Mouse (Mus musculus) heart, embryonic 10.5 days (tissue): ENCODE results near the gene Hist1h4d. TPM values are rescaled to one million over a fixed set of nuclear protein-coding genes. Genes with fewer than 3 reads are reported as not detected.
"Not testable (repeated sequence)": the region's sequence is repeated elsewhere in the genome, so short reads cannot be mapped to it uniquely, and the experiment has no call there.

Experiments used
- DNase-seq: peaks from one replicate; pipeline ENCODE4 v3.0.0-alpha.2; 2017; ENCODE audit warnings: low spot score
- H3K27ac ChIP-seq: fragments of 300-500 bp; sonication (generic); 2 replicates; pipeline ENCODE4 v1.5.1; 2016; ENCODE audit warnings: mild to moderate bottlenecking
- H3K27me3 ChIP-seq: fragments of 300-500 bp; sonication (generic); 2 replicates; pipeline ENCODE4 v1.6.1; 2016; ENCODE audit warnings: mild to moderate bottlenecking; ENCODE audit not compliant: poor library complexity, insufficient read depth, severe bottlenecking
- H3K36me3 ChIP-seq: fragments of 300-500 bp; sonication (generic); 2 replicates; pipeline ENCODE4 v1.6.1; 2016; ENCODE audit warnings: mild to moderate bottlenecking, moderate library complexity
- H3K4me1 ChIP-seq: fragments of 300-500 bp; sonication (generic); 2 replicates; pipeline ENCODE4 v1.6.1; 2016; ENCODE audit warnings: mild to moderate bottlenecking
- H3K4me3 ChIP-seq: fragments of 300-500 bp; sonication (generic); 2 replicates; pipeline ENCODE4 v1.5.1; 2016; ENCODE audit warnings: mild to moderate bottlenecking, moderate library complexity
- H3K9me3 ChIP-seq: fragments of 300-500 bp; sonication (generic); 2 replicates; pipeline ENCODE4 v1.6.1; 2016; ENCODE audit warnings: mild to moderate bottlenecking, moderate library complexity
- WGBS: fragments of 180-500 bp; shearing (Covaris S2); methylation state at CpG from one replicate; pipeline ENCODE4 v1.1.7; 2016; 5-methylcytosine and 5-hydroxymethylcytosine counted together
- polyA plus RNA-seq: library from polyadenylated mRNA; unstranded; fragments of >200 nt; fragmentation: Nextera tagmentation; extraction: Ambion mirVana; gene quantifications from 2 replicates; pipeline ENCODE4 v1.2.1, GENCODE M21; 2016

The Hist1h4d gene
- polyA plus RNA-seq, 1 experiment from 2014 or later: 60.3 TPM

DNA sequence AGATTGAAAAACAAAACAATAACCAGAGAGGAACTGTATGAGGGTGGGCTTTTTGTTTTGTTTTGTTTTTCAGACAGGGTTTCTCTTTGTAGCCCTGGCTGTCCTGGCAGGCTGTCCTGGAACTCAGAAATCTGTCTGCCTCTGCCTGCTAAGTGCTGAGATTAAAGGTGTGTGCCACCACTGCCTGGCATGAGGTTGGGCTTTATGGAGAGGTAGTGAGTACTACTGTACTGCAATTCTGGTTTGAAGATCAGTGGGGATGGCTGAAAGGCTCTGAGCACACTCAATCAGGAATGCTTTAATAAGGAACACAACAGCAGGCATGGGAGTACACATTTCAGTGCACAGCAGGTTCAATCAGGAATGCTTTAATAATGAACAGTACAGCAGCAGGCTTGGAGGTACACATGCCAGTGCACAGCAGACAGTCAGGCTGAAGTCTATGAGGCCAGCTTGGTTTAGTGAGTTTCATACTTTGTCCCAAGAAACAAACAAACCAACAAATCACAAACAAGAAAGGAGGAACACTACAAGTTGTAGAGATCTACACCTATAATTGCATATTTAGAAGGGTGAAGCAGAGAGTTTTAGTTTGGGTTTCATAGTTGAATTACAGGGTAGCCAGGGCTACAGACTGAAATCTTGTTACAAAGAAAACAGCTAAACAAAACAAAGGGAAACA lies 2.1 kb downstream of the Hist1h4d start:
- H3K4me3 ChIP-seq: no peak overlapping the region
- DNase-seq: no peak

DNA sequence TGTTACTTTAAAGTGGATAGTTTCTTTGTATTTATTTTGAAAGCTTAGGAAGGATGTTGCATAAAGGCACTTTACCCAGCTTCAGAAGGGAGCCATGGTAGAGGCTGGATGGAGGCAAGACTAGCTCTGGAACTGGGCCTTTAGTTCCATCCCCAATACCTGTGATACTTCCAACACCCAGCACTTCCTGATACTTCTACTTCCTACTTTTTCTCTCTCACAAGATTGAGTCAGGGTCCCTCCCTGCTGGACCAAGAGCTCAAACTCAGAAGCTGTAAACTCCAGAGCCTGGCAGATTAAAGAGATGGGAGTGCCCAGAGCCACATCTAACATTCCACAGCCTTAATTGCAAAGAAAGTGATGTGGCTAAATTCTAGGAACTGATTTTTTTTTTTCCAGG lies 2.9 kb downstream of the Hist1h4d start:
- peak overlapping the region; percentile 91 for H3K27ac ChIP-seq
- no peaks in the 10 kb centered on the region for H3K9me3 ChIP-seq
- H3K36me3 ChIP-seq: no peaks in the 10 kb centered on the region
- H3K27me3 ChIP-seq: no peaks in the 10 kb centered on the region
- no peak for DNase-seq
- peaks cover 17% of the 10 kb centered on the region for H3K4me1 ChIP-seq
- peak overlapping the region; percentile 59 for H3K4me3 ChIP-seq

More for the DNA sequence above, 2.1 kb downstream of the Hist1h4d start:
- H3K36me3 ChIP-seq: no peaks in the 10 kb centered on the region
- peak overlapping the region; percentile 81 for H3K27ac ChIP-seq
- H3K9me3 ChIP-seq: no peaks in the 10 kb centered on the region
- no peaks in the 10 kb centered on the region for H3K27me3 ChIP-seq
- peaks cover 17% of the 10 kb centered on the region for H3K4me1 ChIP-seq

DNA sequence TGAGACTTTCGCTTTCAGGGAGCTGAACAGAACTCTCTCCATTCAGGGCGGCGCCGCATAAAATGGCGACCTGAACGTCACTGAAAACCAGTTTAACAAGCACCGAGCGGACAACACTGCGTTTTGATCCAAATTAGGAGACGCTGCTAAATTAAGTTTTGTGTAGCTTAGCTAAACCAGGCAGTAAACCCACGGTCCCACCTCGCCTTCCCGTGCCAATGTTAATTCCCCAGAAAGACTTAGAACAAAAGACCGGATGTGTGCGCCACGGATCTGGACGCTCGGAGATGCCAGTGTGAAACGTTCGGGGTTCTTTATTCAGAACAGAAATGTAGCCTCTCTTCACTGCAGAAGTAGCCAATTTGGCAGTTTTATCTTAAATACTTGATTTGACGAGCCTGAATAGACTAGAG lies 3.6 kb downstream of the Hist1h4d start:
- under 1% methylated on average over 21 of the region's 21 CpGs for WGBS
- Histone ChIP-seq H3K36me3 (no peaks in the 10 kb centered on the region), H3K9me3 (no peaks in the 10 kb centered on the region), H3K27ac (peak overlapping the region; percentile 91), H3K4me1 (peaks cover 17% of the 10 kb centered on the region), H3K27me3 (no peaks in the 10 kb centered on the region), H3K4me3 (peak overlapping the region; percentile 59)
- peak; percentile 81 for DNase-seq

DNA sequence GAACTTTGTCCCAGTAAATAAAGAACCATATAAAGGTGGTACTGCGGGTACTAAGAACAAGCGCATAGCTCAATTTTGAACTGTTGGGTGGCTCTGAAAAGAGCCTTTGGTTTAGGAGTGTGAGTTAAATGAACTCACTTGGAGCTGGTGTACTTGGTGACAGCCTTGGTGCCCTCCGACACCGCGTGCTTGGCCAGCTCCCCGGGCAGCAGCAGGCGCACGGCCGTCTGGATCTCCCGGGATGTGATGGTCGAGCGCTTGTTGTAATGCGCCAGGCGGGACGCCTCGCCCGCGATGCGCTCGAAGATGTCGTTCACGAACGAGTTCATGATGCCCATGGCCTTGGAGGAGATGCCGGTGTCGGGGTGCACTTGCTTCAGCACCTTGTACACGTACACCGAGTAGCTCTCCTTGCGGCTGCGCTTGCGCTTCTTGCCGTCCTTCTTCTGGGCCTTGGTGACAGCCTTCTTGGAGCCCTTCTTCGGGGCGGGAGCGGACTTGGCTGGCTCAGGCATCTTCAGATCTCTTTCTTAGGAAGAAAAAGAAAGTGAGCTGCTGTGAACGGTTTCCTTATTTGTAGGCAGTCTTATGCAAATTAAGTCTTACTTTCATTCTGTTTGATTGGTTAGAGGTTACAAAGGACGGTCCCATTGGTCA lies 4.2 kb downstream of the Hist1h4d start:
- not testable (repeated sequence) for H3K27me3 ChIP-seq, H3K9me3 ChIP-seq, H3K36me3 ChIP-seq
- H3K4me1 ChIP-seq: peaks cover 17% of the 10 kb centered on the region
- H3K4me3 ChIP-seq: peak overlapping the region; percentile 59
- DNase-seq: peak; percentile 91
- H3K27ac ChIP-seq: peak overlapping the region; percentile 93
- under 1% methylated on average over 28 of the region's 36 CpGs for WGBS

DNA sequence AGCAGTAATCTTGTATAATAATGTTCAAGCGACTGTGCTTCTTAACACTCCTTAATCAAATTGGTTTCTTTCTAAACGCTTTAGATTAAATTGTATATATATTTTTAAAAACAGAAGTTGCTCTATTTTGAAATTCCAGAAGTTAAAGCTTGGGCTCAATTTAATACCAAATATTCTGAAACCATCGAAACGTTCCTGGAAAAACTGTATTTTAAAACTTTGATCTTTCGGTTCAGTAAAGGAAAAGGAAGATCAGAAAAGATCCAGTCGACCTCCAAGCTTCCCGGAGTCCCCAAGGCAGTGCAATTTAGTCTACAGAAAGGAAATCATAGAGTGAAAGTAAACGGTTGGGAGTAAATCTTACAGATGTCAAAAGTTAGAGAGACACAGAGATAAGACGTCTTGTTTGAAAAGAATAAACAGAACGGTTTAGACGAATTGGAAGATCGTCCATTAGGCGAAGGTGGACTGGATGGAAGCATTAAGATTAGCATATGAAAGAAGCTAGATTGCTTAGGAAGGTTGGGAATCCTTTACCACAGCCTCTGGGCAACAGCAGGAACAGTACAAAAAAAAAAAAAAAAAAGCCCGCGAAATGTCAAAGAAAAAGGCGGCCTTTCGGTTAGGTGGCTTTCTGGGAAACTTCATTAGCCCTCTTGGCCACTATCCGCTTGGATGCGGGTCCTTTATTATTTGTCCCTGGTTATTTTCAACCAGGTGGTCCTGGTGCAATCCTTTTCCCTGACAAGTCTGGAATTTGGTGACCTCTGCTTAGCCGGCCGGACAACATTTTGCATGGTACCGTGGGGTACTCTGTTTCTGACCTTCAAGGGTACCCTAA lies 4.9 kb downstream of the Hist1h4d start:
- WGBS: 4% methylated on average over 22 of the region's 22 CpGs
- Histone ChIP-seq H3K27ac (peak overlapping the region; percentile 93), H3K36me3 (no peaks in the 10 kb centered on the region), H3K9me3 (no peaks in the 10 kb centered on the region), H3K27me3 (no peaks in the 10 kb centered on the region), H3K4me1 (peaks cover 17% of the 10 kb centered on the region), H3K4me3 (peak overlapping the region; percentile 59)
- no peak for DNase-seq

DNA sequence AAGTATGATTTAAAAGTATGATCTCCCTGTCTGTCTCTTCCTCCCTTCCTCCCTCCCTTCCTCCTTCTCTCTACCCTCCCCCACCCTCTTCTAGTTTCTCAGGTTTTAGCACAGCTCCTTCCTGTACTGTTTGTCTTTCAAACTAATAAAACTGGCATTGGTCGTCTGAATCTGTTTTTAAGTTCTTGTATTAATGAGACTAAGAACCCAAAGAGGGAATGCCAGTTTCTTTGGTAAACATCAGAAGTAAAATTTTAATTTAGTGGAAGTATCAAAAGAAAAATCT lies 5.5 kb downstream of the Hist1h4d start:
- H3K4me3 ChIP-seq: peak overlapping the region; percentile 59
- no peaks in the 10 kb centered on the region for H3K27me3 ChIP-seq
- WGBS: 13% methylated on average over 1 of the region's 1 CpGs
- no peaks in the 10 kb centered on the region for H3K9me3 ChIP-seq
- peaks cover 15% of the 10 kb centered on the region for H3K4me1 ChIP-seq
- H3K36me3 ChIP-seq: no peaks in the 10 kb centered on the region
- peak overlapping the region; percentile 93 for H3K27ac ChIP-seq
- DNase-seq: no peak

DNA sequence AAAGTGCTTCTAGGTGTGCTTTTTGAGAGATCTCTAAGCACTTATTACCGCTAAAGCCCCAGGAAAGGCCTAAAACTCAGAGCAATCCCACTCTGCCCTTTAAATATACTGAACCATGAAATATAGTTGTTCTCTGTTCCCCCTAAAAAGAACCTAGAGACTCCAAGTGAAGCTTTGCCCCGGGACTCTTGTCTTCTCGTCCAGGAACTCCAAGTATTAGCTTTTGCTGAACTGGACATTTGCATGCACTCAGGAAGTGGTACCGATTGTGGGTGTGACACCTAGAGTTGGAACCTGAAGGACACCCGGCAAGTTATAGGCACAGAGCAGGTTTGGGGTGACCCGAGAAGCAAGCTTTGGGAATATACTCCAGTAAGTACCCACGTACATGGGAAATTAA lies 9.8 kb downstream of the Hist1h4d start:
- DNase-seq: no peak
- 89% methylated on average over 7 of the region's 7 CpGs for WGBS

DNA sequence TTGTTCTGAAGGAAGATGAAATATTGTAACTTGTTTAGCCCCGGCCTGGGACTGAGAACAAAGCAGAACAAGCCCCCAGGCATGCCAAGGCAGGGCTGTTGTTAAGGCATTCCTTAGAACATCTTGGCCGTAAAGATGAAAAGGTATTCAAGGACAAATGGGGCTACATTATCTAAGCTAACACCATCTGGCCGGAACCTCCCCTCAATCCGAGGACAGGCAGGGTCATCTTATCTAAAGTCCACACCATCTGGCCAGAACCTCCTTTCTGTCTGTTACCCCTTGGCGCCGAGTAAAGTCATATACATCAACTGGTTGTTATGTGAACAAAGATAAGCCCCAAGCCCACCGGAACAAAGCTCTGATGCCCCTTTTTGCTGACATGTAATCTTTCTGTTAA lies 10.5 kb downstream of the Hist1h4d start:
- H3K4me3 ChIP-seq, H3K27me3 ChIP-seq, DNase-seq, H3K9me3 ChIP-seq, H3K36me3 ChIP-seq, H3K27ac ChIP-seq: not testable (repeated sequence)
- peaks cover 11% of the 10 kb centered on the region for H3K4me1 ChIP-seq
- WGBS: 73% methylated on average over 7 of the region's 7 CpGs

More for the DNA sequence above, 9.8 kb downstream of the Hist1h4d start:
- Histone ChIP-seq H3K36me3 (no peaks in the 10 kb centered on the region), H3K4me3 (no peak overlapping the region), H3K27ac (no peak overlapping the region), H3K4me1 (peaks cover 15% of the 10 kb centered on the region), H3K9me3 (no peaks in the 10 kb centered on the region), H3K27me3 (no peaks in the 10 kb centered on the region)

DNA sequence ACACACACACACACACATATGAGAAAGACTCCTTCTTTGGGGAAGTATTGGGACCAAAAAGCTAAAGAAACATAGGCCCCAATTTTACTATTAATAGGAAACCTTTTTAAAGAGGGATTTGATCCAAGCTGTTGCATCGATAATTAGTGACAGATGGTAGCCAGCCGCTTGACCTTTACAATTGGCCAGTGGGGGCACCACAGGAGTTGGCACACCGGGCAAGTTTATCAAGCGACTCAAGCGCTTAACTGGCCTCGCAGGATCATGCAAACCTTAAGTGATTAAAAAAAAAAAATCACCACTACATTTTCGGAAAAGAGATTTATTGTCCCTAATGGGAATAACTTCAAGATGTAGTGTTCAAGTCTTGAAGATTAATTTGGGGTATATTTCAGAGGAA lies 11.2 kb downstream of the Hist1h4d start:
- Histone ChIP-seq H3K27me3 (no peaks in the 10 kb centered on the region), H3K4me3 (no peak overlapping the region), H3K36me3 (no peaks in the 10 kb centered on the region), H3K27ac (0 out of 2 replicates have a peak overlapping the region, but pooled peaks have one; percentile 12), H3K9me3 (no peaks in the 10 kb centered on the region), H3K4me1 (peaks cover 8% of the 10 kb centered on the region; the same call in 1 of the 2 replicates)
- DNase-seq: no peak
- WGBS: 85% methylated on average over 7 of the region's 7 CpGs

DNA sequence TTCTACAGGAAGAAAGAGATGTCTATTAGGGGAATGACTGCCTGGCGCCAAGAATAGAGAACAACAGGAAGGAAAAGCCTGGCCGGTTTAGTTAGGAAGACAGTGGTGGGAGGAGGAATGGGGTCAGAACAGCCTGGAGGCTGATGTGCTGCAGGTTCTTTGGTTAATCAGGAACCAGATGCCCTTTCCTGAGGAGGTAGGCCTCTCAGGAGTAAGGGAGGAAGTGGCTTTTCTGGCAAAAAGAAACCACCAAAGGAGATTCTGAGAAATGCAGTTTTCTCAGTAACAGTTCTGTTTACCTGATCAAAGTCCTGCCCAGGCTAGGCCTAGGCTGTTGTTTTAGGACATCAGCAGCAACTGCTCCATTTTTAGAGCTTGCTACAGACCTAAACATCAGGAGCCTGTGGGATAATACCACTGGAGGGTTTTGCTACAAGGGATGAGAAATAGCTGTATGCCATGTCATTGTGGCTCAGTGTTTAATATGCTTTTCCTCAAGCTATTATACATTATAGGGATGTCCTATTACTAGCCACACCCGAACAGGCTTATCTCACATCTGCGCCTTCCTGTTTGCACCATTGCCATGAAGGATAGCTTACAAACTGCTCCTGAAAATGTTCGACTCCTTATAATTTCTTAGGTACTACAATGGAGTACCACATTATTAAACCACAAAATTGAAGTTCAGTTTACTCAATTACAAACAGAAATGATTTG lies 11.8 kb downstream of the Hist1h4d start:
- no peak for DNase-seq
- 70% methylated on average over 5 of the region's 5 CpGs for WGBS

DNA sequence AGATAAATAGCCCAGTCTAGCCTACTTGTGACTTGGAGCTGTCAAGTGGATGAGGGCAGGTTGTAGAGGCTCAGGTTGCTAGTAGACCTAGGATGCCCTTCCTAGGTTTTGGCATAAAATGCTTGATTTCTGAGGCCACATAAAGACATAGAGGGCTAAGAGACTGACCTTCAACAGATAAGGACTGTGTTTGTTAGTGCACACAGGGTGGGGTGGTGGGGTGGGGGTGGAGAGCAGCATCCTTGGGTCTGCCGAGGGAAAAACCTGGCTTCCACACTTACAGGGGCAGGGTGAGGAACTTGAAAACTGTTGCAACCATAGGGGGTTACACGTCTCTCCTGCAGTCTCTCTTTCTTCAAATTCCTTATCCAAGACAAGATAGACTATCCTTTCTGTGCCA lies 13.8 kb downstream of the Hist1h4d start:
- Histone ChIP-seq H3K27ac (no peak overlapping the region), H3K9me3 (no peaks in the 10 kb centered on the region), H3K27me3 (no peaks in the 10 kb centered on the region), H3K36me3 (no peaks in the 10 kb centered on the region), H3K4me1 (peaks cover 8% of the 10 kb centered on the region; the same call in 1 of the 2 replicates), H3K4me3 (no peak overlapping the region)
- DNase-seq: no peak
- WGBS: 66% methylated on average over 2 of the region's 2 CpGs

More for the DNA sequence above, 11.8 kb downstream of the Hist1h4d start:
- Histone ChIP-seq H3K9me3 (no peaks in the 10 kb centered on the region), H3K27me3 (no peaks in the 10 kb centered on the region), H3K4me1 (peaks cover 8% of the 10 kb centered on the region; the same call in 1 of the 2 replicates), H3K4me3 (no peak overlapping the region), H3K27ac (0 out of 2 replicates have a peak overlapping the region, but pooled peaks have one; percentile 12), H3K36me3 (no peaks in the 10 kb centered on the region)

DNA sequence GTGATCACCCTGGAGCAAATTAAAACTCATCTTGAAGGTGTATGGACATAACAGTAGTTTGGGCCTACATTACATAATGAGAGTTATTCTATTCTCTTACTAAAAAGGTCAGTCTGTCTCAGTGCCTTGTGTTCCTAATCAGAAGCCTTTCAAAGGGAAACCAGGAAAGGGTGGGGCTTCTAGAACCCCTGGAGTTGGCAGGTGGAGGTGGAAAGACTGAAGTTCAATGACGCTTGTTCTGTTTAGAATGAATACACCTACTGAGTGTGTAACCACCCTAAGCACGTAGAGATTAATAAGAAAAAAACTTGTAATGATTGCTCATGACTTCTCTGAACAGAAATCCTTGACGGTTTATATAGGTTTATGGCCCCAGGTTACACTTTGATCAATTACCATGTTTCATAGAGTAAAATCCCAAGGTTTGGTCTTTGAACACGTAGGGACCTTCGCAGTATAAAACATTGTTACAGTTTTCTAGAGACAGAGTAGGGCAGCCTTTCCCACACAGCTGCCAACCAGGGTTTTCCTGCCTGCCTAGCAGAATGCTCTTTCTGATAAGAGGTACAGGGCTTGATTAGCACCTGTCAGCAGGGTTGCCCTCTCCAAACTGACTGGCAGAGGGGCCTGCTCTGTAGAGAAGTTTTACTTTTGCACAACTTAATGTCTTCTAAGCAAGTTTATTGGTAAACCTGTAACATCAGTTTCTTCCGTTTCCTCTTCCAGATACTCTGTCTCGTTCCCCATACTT lies 14.4 kb downstream of the Hist1h4d start:
- H3K9me3 ChIP-seq: no peaks in the 10 kb centered on the region
- H3K27ac ChIP-seq: no peak overlapping the region
- no peaks in the 10 kb centered on the region for H3K36me3 ChIP-seq
- DNase-seq: no peak
- no peaks in the 10 kb centered on the region for H3K27me3 ChIP-seq
- peaks cover 8% of the 10 kb centered on the region; the same call in 1 of the 2 replicates for H3K4me1 ChIP-seq
- 80% methylated on average over 7 of the region's 7 CpGs for WGBS
- no peak overlapping the region for H3K4me3 ChIP-seq
